Mouse (Mus musculus) cerebellum, adult 11 months (tissue): ENCODE measurements at regions not wholly inside any gene's neighbourhood (a gene's known extent, or its start where the extent isn't known, plus 50 kb on each side); places are given as distances from the start of the nearest gene placed in this dataset.

Source experiments
- DNase-seq: peaks from one replicate; pipeline ENCODE4 v3.0.0; 2022

DNA sequence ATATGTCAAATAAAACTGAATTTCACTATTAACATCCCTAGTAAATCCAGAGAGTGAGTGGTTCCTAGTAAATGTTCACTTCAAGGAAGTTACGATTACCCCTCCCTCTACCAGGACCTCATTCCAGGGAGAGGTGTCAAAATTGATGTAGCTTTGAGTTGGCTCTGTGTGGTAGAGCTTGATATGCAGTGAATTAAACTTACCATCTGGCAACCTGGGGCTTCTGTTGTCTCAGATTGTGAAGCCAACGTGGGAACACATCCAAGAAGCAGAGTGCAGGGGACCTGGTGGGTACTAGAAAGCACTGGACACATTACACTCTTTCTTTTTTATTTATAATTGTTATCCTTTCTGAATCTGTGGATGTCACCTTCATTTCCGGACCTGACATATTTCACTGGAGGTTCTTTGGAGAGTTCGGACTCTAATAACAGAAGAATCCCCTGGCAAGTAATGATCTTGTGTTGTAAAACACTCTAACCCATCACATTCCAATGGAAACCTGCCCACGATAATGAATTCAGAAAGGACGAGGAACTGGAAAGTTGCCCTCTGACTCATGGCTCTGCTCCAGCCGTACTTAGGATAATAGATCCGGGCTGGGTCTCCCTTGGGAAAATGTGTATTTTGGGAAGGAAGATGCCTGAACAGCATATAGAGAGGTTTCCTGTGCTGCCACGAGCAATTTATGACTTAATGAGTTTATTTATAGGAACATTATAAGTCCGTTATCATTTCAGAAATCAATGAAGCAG, 295.8 kb downstream of the Plk2 start:
- no peak for DNase-seq

GRCm38 (mm10) chr13:110692696-110693095, 297.9 kb downstream of the Plk2 start:
- DNase-seq: no peak

DNA sequence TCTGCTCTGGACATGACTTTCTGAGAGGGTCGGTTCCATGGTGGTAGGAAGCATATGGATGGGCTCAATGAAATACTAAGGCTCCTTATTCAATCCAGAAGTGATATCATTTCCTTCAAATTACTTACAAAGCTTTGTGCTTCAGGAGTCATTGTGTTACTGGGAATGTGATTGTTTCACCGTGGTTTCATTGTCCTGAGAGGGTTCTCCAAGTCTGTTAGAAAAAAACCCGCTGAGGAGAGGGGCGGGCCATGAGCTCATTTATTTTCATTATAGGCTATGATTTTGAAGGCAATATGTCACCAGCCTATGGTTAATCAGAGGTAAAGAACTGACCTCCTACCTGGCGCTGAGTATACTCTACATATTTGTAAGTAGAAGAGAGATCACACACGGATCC, 300.0 kb downstream of the Plk2 start:
- no peak for DNase-seq

GRCm38 (mm10) chr13:110696549-110696948, 301.7 kb downstream of the Plk2 start:
- DNase-seq: no peak

GRCm38 (mm10) chr13:110704261-110704660, 309.4 kb downstream of the Plk2 start:
- no peak for DNase-seq

DNA sequence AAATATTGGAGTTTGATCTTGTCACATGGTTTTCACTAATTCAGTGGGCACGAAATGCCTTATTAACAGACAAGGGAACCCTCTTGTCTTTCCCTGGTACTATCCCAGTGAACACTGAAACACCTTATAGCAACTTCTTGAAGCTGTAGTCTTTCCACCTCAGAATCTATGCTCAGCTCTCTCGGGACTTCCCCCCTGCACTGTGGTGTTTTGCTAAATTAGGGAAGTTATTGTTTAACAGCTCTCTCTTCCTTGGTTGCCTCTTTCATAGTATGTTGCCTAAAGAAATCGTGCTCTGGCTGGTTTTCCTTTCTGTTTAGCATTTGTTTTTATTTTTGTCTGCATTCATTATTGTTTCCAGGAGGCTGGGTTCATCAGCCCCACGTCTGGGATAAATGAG, 316.0 kb downstream of the Plk2 start:
- DNase-seq: no peak

DNA sequence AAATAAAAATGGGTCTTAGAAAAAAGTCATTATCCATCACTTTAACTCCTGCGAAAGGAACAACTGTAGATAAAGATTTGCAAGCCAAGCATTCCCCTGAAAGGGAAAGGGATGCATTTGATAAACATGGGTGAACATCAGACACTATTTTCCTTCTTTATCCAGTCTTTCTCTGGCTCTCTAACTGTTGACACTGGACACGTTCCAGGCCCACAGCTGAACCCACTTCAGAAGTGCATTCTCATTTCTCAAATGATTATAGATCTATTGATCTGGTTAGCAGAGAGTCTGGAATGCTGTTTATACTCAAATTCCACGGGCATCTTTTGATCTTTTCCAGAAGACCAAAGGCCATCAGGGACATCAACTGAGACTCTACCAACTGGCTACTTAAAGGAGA, 317.7 kb downstream of the Plk2 start:
- DNase-seq: no peak

GRCm38 (mm10) chr13:110722170-110722569, 327.3 kb downstream of the Plk2 start:
- no peak for DNase-seq

- DNase-seq: no peak
Observed at GRCm38 (mm10) chr13:110722752-110723151, 327.9 kb downstream of the Plk2 start.

GRCm38 (mm10) chr13:110724836-110725235, 330.0 kb downstream of the Plk2 start:
- DNase-seq: no peak

DNA sequence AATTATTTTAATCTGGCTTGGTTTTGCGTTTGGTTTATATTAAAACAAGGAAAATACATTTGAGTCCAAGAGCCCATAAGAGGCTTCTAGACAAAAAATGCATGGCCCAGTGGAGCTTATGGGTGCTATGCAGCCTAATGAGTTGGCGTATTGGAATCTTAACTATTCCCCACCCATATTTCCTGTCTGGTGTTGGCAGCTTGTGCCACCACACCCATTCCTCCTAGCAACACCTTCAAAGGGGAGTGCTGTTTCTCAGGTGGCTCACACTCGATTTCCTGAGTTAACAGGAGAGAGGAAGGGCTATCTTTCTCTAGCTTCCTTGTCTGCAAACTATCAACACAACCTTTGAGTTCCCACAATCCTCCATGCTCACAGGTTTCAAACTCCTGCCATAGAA, 331.0 kb downstream of the Plk2 start:
- DNase-seq: no peak

DNA sequence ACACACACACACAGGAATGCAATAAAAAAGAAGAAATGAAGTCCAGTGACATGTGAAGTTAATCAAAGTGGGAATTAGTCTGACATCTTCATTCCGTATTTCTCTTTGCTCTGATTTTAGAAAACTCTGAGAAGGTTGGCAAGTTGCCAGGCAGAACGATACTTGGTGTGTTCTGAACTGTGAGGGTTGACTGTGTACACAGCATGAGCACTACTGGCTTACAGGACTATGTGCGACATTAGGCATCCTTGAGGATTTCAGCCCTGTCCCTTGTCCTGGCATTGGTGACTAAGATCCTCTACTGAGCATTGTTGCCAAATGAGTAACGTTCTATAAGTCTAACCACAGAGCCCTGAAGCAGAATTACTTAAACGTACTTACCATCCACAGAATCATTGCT, 340.7 kb downstream of the Plk2 start:
- no peak for DNase-seq

GRCm38 (mm10) chr13:110741576-110742206, 346.8 kb downstream of the Plk2 start:
- DNase-seq: no peak

GRCm38 (mm10) chr13:110747223-110747868, 352.5 kb downstream of the Plk2 start:
- no peak for DNase-seq

- DNase-seq: no peak
Observed at GRCm38 (mm10) chr13:110752746-110753145, 357.9 kb downstream of the Plk2 start.

GRCm38 (mm10) chr13:110754548-110754947, 359.7 kb downstream of the Plk2 start:
- peak; percentile 9 for DNase-seq

GRCm38 (mm10) chr13:110756877-110757276, 362.0 kb downstream of the Plk2 start:
- DNase-seq: no peak

DNA sequence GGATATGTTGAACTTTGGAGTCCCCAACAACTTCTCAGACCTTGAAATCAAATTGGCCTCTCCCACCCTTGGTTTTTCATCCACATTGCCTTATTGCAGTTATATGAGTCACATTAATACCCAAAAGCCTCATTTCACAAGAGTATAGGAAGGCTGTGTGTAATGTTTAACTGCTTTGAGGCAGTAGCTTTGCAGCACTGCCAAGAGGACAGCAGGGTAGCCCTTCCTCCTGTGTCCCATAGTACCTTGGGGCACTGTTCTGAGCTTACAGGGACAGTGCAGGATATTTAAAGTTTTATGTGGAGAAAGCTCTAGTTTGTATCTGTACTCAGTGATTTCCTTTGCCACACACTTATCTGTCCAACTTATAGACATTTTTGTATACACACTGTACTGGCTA, 374.4 kb downstream of the Plk2 start:
- no peak for DNase-seq

GRCm38 (mm10) chr13:110775251-110775650, 380.4 kb downstream of the Plk2 start:
- DNase-seq: no peak

GRCm38 (mm10) chr13:110784162-110784785, 389.4 kb downstream of the Plk2 start:
- no peak for DNase-seq

DNA sequence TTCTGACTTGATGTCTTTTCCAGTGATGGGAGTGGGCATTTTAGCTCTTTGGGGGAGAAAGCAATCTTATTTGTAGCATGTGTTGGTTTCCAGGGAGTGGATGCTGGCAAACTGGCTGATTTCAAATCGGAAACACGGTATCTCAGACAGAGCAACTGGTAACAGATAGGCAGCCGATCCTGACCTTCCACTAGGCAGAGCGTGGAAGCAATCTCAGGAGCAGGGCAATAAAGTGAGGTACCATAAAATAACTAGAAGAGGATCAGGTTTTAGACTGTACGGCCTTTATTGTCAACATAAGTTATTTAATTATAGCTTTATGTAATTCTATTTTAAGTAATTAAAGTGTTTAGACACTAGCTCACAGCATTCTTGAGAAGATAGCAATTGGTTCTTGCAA, 390.0 kb downstream of the Plk2 start:
- no peak for DNase-seq

DNA sequence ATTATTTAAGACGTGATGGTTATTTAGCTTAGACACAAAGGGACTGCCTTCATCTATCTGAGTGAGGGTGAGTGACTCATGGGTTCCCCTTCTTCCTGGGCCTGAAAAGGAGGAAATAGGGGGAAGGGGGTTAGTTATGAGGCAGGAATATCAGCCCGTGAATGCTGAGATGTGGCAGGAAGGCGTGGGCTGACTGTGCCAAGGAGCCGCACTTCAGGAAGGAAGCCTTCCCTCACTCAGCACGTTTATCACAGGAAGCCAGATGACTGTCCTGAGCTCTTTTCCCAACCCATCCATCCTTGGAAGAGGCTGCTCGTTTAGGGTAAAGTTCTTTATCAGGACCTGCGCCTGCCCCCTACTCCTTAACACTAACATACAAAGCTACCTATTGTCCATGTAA, 403.5 kb downstream of the Plk2 start:
- no peak for DNase-seq

DNA sequence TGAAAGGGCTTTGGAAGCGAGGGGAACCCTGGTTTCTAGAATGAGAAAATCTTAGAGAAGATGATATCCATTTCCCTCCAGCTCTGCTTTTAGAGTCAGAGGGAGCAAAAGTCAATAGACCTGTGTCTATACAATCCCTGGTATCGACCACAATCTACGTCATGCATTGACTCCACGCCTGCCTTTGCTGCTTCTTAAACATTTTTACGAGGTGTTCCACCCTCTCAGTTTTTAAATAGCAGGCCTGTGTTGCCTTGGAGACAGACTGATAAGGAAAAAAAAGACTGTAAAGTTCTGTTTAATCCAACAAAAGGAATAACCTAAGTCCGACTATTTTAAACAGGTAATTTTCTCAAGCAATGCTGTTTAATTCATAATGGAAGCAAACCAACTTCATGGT, 408.0 kb downstream of the Plk2 start:
- DNase-seq: no peak

- no peak for DNase-seq
Observed at GRCm38 (mm10) chr13:110812401-110812800, 417.6 kb downstream of the Plk2 start.
